Mouse (Mus musculus): ENCODE measurements at regions not wholly inside any gene's neighbourhood (a gene's known extent, or its start where the extent isn't known, plus 50 kb on each side); places are given as distances from the start of the nearest gene placed in this dataset.
"Not testable (repeated sequence)": the region's sequence is repeated elsewhere in the genome, so short reads cannot be mapped to it uniquely, and the experiment has no call there.

- H3K9me3 ChIP-seq, result no peaks in the 10 kb centered on the region
- no peak overlapping the region for H3K9ac ChIP-seq
- no peaks in the 10 kb centered on the region for H3K36me3 ChIP-seq
- H3K27me3 ChIP-seq (replicated peaks), result no peaks in the 10 kb centered on the region
- H3K4me2 ChIP-seq, result no peak overlapping the region
- ATAC-seq (ENCODE audit: insufficient read depth, low FRiP score, low read depth), result no peak
- H3K27ac ChIP-seq, result no peak overlapping the region
- H3K4me1 ChIP-seq, result no peaks in the 10 kb centered on the region
- no peak overlapping the region for H3K4me3 ChIP-seq (replicated peaks)
These were observed 169.2 kb upstream of the Hddc2 start for GRCm38 (mm10) chr10:31143856-31144488.

- H3K4me1 ChIP-seq, result no peaks in the 10 kb centered on the region
- no peak overlapping the region for H3K4me2 ChIP-seq
- H3K36me3 ChIP-seq, result no peaks in the 10 kb centered on the region
- ATAC-seq (ENCODE audit: insufficient read depth, low FRiP score, low read depth), result no peak
- H3K9ac ChIP-seq, result no peak overlapping the region
- H3K27ac ChIP-seq, result no peak overlapping the region
- WGBS, result 88% methylated on average over 3 of the region's 3 CpGs
- no peaks in the 10 kb centered on the region for H3K27me3 ChIP-seq (replicated peaks)
- H3K9me3 ChIP-seq, result no peaks in the 10 kb centered on the region
- no peak overlapping the region for H3K4me3 ChIP-seq (replicated peaks)
These were observed 168.7 kb upstream of the Hddc2 start for GRCm38 (mm10) chr10:31144489-31144872.

GRCm38 (mm10) chr10:31173169-31173686, 140.0 kb upstream of the Hddc2 start:
- Histone ChIP-seq H3K9ac (no peak overlapping the region), H3K4me3 (replicated peaks) (no peak overlapping the region), H3K27ac (peak overlapping the region; percentile 31; the same call in 1 of the 2 replicates), H3K9me3 (no peaks in the 10 kb centered on the region), H3K27me3 (replicated peaks) (no peaks in the 10 kb centered on the region), H3K36me3 (no peaks in the 10 kb centered on the region), H3K4me1 (peaks cover 4% of the 10 kb centered on the region; the same call in 1 of the 2 replicates), H3K4me2 (no peak overlapping the region)
- peak; percentile 87 for ATAC-seq (ENCODE audit: insufficient read depth, low FRiP score, low read depth)
- 36% methylated on average over 15 of the region's 15 CpGs for WGBS

- H3K9ac ChIP-seq, result no peak overlapping the region
- H3K27ac ChIP-seq, result no peak overlapping the region
- WGBS, result 32% methylated on average over 1 of the region's 1 CpGs
- H3K4me2 ChIP-seq, result no peak overlapping the region
- H3K27me3 ChIP-seq (replicated peaks), result no peaks in the 10 kb centered on the region
- H3K9me3 ChIP-seq, result no peaks in the 10 kb centered on the region
- ATAC-seq (ENCODE audit: insufficient read depth, low FRiP score, low read depth), result no peak
- no peaks in the 10 kb centered on the region for H3K4me1 ChIP-seq
- H3K4me3 ChIP-seq (replicated peaks), result no peak overlapping the region
- H3K36me3 ChIP-seq, result no peaks in the 10 kb centered on the region
These were observed 123.6 kb upstream of the Hddc2 start for GRCm38 (mm10) chr10:31189577-31189976.

- not testable (repeated sequence) for H3K27ac ChIP-seq; H3K4me3 ChIP-seq (replicated peaks); H3K4me2 ChIP-seq; ATAC-seq (ENCODE audit: insufficient read depth, low FRiP score, low read depth); H3K9ac ChIP-seq; H3K36me3 ChIP-seq; H3K4me1 ChIP-seq; H3K9me3 ChIP-seq; H3K27me3 ChIP-seq (replicated peaks)
- 87% methylated on average over 8 of the region's 8 CpGs for WGBS
These were observed 101.0 kb upstream of the Hddc2 start for GRCm38 (mm10) chr10:31212164-31212563.

- Histone ChIP-seq H3K4me1 (no peaks in the 10 kb centered on the region), H3K4me3 (replicated peaks) (no peak overlapping the region), H3K27ac (no peak overlapping the region), H3K4me2 (no peak overlapping the region), H3K27me3 (replicated peaks) (no peaks in the 10 kb centered on the region), H3K36me3 (no peaks in the 10 kb centered on the region), H3K9ac (no peak overlapping the region), H3K9me3 (no peaks in the 10 kb centered on the region)
- ATAC-seq (ENCODE audit: insufficient read depth, low FRiP score, low read depth), result no peak
- WGBS, result 65% methylated on average over 2 of the region's 2 CpGs
These were observed 100.3 kb upstream of the Hddc2 start for GRCm38 (mm10) chr10:31212778-31213454.

GRCm38 (mm10) chr10:31221902-31222301, 91.3 kb upstream of the Hddc2 start:
- no peaks in the 10 kb centered on the region for H3K4me1 ChIP-seq
- no peaks in the 10 kb centered on the region for H3K27me3 ChIP-seq (replicated peaks)
- H3K4me2 ChIP-seq, result no peak overlapping the region
- no peak overlapping the region for H3K4me3 ChIP-seq (replicated peaks)
- H3K27ac ChIP-seq, result no peak overlapping the region
- H3K36me3 ChIP-seq, result no peaks in the 10 kb centered on the region
- no peak for ATAC-seq (ENCODE audit: insufficient read depth, low FRiP score, low read depth)
- H3K9ac ChIP-seq, result no peak overlapping the region
- 46% methylated on average over 1 of the region's 1 CpGs for WGBS
- H3K9me3 ChIP-seq, result no peaks in the 10 kb centered on the region

- H3K9ac ChIP-seq, result no peak overlapping the region
- WGBS, result 86% methylated on average over 3 of the region's 3 CpGs
- H3K4me1 ChIP-seq, result no peaks in the 10 kb centered on the region
- H3K36me3 ChIP-seq, result no peaks in the 10 kb centered on the region
- no peak for ATAC-seq (ENCODE audit: insufficient read depth, low FRiP score, low read depth)
- no peaks in the 10 kb centered on the region for H3K27me3 ChIP-seq (replicated peaks)
- H3K4me3 ChIP-seq (replicated peaks), result no peak overlapping the region
- H3K9me3 ChIP-seq, result no peaks in the 10 kb centered on the region
- H3K4me2 ChIP-seq, result no peak overlapping the region
- no peak overlapping the region for H3K27ac ChIP-seq
These were observed 84.1 kb upstream of the Hddc2 start for GRCm38 (mm10) chr10:31229078-31229477.

GRCm38 (mm10) chr10:31242442-31242966, 70.7 kb upstream of the Hddc2 start:
- no peaks in the 10 kb centered on the region for H3K9me3 ChIP-seq
- no peak overlapping the region for H3K9ac ChIP-seq
- H3K36me3 ChIP-seq, result no peaks in the 10 kb centered on the region
- H3K4me3 ChIP-seq (replicated peaks), result no peak overlapping the region
- no peak overlapping the region for H3K4me2 ChIP-seq
- WGBS, result 62% methylated on average over 3 of the region's 3 CpGs
- no peak for ATAC-seq (ENCODE audit: insufficient read depth, low FRiP score, low read depth)
- H3K27ac ChIP-seq, result no peak overlapping the region
- H3K4me1 ChIP-seq, result no peaks in the 10 kb centered on the region
- no peaks in the 10 kb centered on the region for H3K27me3 ChIP-seq (replicated peaks)

- Histone ChIP-seq H3K4me1 (no peaks in the 10 kb centered on the region), H3K4me3 (replicated peaks) (no peak overlapping the region)
- 50% methylated on average over 8 of the region's 8 CpGs for WGBS
These were observed 60.4 kb upstream of the Hddc2 start for GRCm38 (mm10) chr10:31252584-31253381.

GRCm38 (mm10) chr10:31256934-31257333, 56.2 kb upstream of the Hddc2 start:
- Histone ChIP-seq H3K27ac (no peak overlapping the region), H3K4me3 (replicated peaks) (no peak overlapping the region), H3K4me1 (no peaks in the 10 kb centered on the region), H3K27me3 (replicated peaks) (no peaks in the 10 kb centered on the region), H3K4me2 (no peak overlapping the region), H3K36me3 (no peaks in the 10 kb centered on the region), H3K9me3 (no peaks in the 10 kb centered on the region), H3K9ac (no peak overlapping the region)
- ATAC-seq (ENCODE audit: insufficient read depth, low FRiP score, low read depth), result peak; percentile 58; the same call in 1 of the 2 replicates
- 49% methylated on average over 1 of the region's 1 CpGs for WGBS

More at GRCm38 (mm10) chr10:31252584-31253381, 60.4 kb upstream of the Hddc2 start:
- ATAC-seq (ENCODE audit: insufficient read depth, low FRiP score, low read depth), result no peak
- no peak overlapping the region for H3K27ac ChIP-seq
- H3K9ac ChIP-seq, result no peak overlapping the region
- no peaks in the 10 kb centered on the region for H3K9me3 ChIP-seq
- no peaks in the 10 kb centered on the region for H3K27me3 ChIP-seq (replicated peaks)
- no peak overlapping the region for H3K4me2 ChIP-seq
- H3K36me3 ChIP-seq, result no peaks in the 10 kb centered on the region

- WGBS, result 65% methylated on average over 1 of the region's 1 CpGs
- no peaks in the 10 kb centered on the region for H3K36me3 ChIP-seq
- no peak overlapping the region for H3K4me2 ChIP-seq
- no peak overlapping the region for H3K27ac ChIP-seq
- no peaks in the 10 kb centered on the region for H3K9me3 ChIP-seq
- no peak overlapping the region for H3K4me3 ChIP-seq (replicated peaks)
- ATAC-seq (ENCODE audit: insufficient read depth, low FRiP score, low read depth), result no peak
- no peaks in the 10 kb centered on the region for H3K27me3 ChIP-seq (replicated peaks)
- H3K9ac ChIP-seq, result no peak overlapping the region
- no peaks in the 10 kb centered on the region for H3K4me1 ChIP-seq
These were observed 55.6 kb upstream of the Hddc2 start for GRCm38 (mm10) chr10:31257611-31258010.
